Mouse (Mus musculus) liver, postnatal 0 days (tissue): ENCODE measurements at regions not wholly inside any gene's neighbourhood (a gene's known extent, or its start where the extent isn't known, plus 50 kb on each side); places are given as distances from the start of the nearest gene placed in this dataset.

Experiments
- ATAC-seq: fragments of 200-750 bp; cut with Nextera tagmentation; 2 replicates; pipeline ENCODE4 v1.8.0; 2017; ENCODE audit warnings: mild to moderate bottlenecking, moderate library complexity
- DNase-seq: peaks from one replicate; pipeline ENCODE4 v3.0.0-alpha.2; 2016
- H3K27ac ChIP-seq: fragments of 300-500 bp; sonication (generic); 2 replicates; pipeline ENCODE4 v1.5.1; 2014; ENCODE audit warnings: antibody characterized with exemption, moderate library complexity, mild to moderate bottlenecking, low read depth
- H3K27me3 ChIP-seq: fragments of 300-500 bp; sonication (generic); 2 replicates; pipeline ENCODE4 v1.6.1; 2014; ENCODE audit warnings: low read length, control low read depth, mixed read lengths; ENCODE audit not compliant: insufficient read depth
- H3K36me3 ChIP-seq: fragments of 300-500 bp; sonication (generic); replicated peaks from 2 replicates; pipeline ENCODE4 v1.6.1; 2014; ENCODE audit warnings: mild to moderate bottlenecking, control low read depth, low read length, moderate library complexity, mixed read lengths; ENCODE audit not compliant: insufficient read depth
- H3K4me1 ChIP-seq: fragments of 300-500 bp; sonication (generic); 2 replicates; pipeline ENCODE4 v1.6.1; 2014; ENCODE audit warnings: antibody characterized with exemption, mild to moderate bottlenecking, control low read depth; ENCODE audit not compliant: insufficient read depth
- H3K4me2 ChIP-seq: fragments of 300-500 bp; sonication (generic); 2 replicates; pipeline ENCODE4 v1.6.1; 2014; ENCODE audit warnings: low read depth, mild to moderate bottlenecking, low read length, moderate library complexity, mixed read lengths
- H3K4me3 ChIP-seq: fragments of 300-500 bp; sonication (generic); 2 replicates; pipeline ENCODE4 v1.5.1; 2014; ENCODE audit warnings: low read depth, low read length
- H3K9ac ChIP-seq: fragments of 300-500 bp; sonication (generic); replicated peaks from 2 replicates; pipeline ENCODE4 v1.6.1; 2014; ENCODE audit warnings: mild to moderate bottlenecking, moderate library complexity
- H3K9me3 ChIP-seq: fragments of 300-500 bp; sonication (generic); 2 replicates; pipeline ENCODE4 v1.6.1; 2016; ENCODE audit warnings: mild to moderate bottlenecking, control low read depth, low read length, mixed read lengths
- CTCF ChIP-seq: sonication (generic); IDR thresholded peaks from 2 replicates; pipeline ENCODE4 v1.5.1; 2016; ENCODE audit warnings: antibody characterized with exemption, low read depth
- EP300 ChIP-seq: IDR thresholded peaks from 2 replicates; pipeline ENCODE4 v1.6.1; 2016; ENCODE audit warnings: antibody characterized with exemption, low read depth, mild to moderate bottlenecking
- WGBS: fragments of 180-500 bp; shearing (Covaris S2); extraction: QIAGEN DNeasy Blood & Tissue Kit; methylation state at CpG from one replicate; pipeline ENCODE4 v1.1.7; 2014; ENCODE audit not compliant: insufficient replicate concordance; 5-methylcytosine and 5-hydroxymethylcytosine counted together

DNA sequence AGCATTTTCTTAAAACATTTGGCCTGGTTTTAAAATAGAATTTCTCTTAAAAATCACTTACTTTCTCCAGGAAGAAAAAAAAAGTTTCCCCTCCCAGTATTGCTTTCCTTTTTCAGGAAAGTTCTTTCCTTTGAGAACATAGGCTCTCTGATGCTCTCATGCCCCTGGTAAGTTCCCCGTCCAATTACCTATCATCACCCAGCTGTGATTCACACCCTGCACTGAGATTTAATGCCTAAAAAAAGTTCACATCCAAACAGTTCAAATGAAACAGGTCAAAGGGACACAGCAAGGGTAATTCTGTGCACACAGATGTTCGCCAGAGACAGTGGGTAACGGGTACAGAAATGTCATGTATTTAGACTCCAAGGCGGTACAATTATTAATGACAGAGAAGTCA, 191.8 kb upstream of the Tll1 start:
- Histone ChIP-seq H3K9me3 (no peaks in the 10 kb centered on the region), H3K27ac (no peak overlapping the region), H3K9ac (no peak overlapping the region), H3K4me1 (no peaks in the 10 kb centered on the region), H3K4me3 (no peak overlapping the region), H3K27me3 (no peaks in the 10 kb centered on the region), H3K36me3 (no peaks in the 10 kb centered on the region), H3K4me2 (no peak overlapping the region)
- WGBS, result 74% methylated on average over 4 of the region's 4 CpGs
- TF ChIP-seq EP300, result no peak
- TF ChIP-seq CTCF, result no peak
- DNase-seq (no peak), ATAC-seq (no peak)

DNA sequence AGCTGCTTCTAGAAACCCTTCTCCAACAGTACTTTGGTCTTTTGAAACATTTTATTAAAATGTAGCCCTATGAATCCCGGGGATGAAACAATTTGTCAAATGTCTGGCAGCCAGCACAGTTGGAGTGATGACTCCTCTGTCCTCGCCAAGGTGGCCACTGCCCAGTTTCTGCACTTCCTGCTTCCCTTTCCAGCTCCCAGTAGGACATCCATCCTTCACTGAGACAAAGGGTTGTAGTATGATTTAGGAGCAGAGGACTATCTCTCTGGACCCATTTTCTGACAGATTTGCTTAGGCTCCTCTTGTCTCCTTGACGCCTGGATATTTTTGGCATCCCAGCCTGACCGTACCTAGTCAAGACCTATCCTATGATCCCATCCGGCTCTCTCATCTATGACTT, 189.7 kb upstream of the Tll1 start:
- H3K4me1 ChIP-seq, result no peaks in the 10 kb centered on the region
- ATAC-seq, result no peak
- H3K4me2 ChIP-seq, result no peak overlapping the region
- H3K9me3 ChIP-seq, result no peaks in the 10 kb centered on the region
- no peaks in the 10 kb centered on the region for H3K36me3 ChIP-seq
- no peak overlapping the region for H3K27ac ChIP-seq
- no peak for DNase-seq
- H3K9ac ChIP-seq, result no peak overlapping the region
- H3K4me3 ChIP-seq, result no peak overlapping the region
- 74% methylated on average over 5 of the region's 5 CpGs for WGBS
- TF ChIP-seq CTCF (no peak), EP300 (no peak)
- H3K27me3 ChIP-seq, result no peaks in the 10 kb centered on the region

DNA sequence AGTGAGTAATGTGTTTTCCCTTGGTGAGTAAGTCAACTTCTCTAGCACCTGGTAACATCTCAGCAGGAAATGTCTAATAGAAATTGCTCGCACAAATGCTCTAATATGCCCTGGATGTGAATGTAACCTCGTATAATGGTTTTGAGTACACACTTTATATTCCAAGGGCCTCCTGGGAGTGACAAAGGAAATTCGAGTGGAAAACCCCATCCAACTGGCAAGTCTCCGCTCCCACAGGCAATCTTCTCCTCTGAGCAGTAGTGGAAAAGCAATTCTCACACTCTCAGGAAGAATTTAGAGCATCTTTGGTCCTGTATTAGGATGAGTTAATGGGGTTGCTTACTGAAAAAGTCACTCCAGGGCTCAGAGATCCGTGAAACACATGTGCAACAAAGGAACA, 183.4 kb upstream of the Tll1 start:
- ATAC-seq (no peak), DNase-seq (no peak)
- Histone ChIP-seq H3K27me3 (no peaks in the 10 kb centered on the region), H3K4me1 (no peaks in the 10 kb centered on the region), H3K27ac (no peak overlapping the region), H3K4me2 (no peak overlapping the region), H3K4me3 (no peak overlapping the region), H3K9ac (no peak overlapping the region), H3K36me3 (no peaks in the 10 kb centered on the region), H3K9me3 (no peaks in the 10 kb centered on the region)
- TF ChIP-seq CTCF (no peak), EP300 (no peak)
- 67% methylated on average over 5 of the region's 5 CpGs for WGBS

DNA sequence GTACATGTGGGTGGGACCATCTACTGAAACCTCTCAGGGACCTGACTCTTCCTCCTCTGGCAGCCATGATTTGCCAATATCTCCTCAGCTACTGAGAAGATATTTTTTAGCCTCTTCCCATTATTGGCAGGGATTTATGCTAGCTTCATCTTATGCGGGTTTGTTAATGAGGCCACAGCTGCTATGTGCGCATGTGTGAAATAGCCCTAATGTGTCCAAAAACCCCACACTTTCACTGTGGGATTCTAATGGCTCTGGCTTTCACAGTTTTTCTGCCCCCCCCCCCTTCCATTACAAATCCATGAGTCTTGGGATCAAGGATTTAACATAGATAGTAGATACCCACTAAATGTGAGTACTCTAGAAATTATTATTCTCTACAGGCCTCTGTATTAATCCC, 182.2 kb upstream of the Tll1 start:
- no peak overlapping the region for H3K4me3 ChIP-seq
- no peak overlapping the region for H3K27ac ChIP-seq
- TF ChIP-seq EP300 (no peak), CTCF (no peak)
- H3K4me2 ChIP-seq, result no peak overlapping the region
- DNase-seq (no peak), ATAC-seq (no peak)
- no peaks in the 10 kb centered on the region for H3K9me3 ChIP-seq
- H3K27me3 ChIP-seq, result no peaks in the 10 kb centered on the region
- H3K4me1 ChIP-seq, result no peaks in the 10 kb centered on the region
- no peak overlapping the region for H3K9ac ChIP-seq
- H3K36me3 ChIP-seq, result no peaks in the 10 kb centered on the region
- 84% methylated on average over 2 of the region's 2 CpGs for WGBS

DNA sequence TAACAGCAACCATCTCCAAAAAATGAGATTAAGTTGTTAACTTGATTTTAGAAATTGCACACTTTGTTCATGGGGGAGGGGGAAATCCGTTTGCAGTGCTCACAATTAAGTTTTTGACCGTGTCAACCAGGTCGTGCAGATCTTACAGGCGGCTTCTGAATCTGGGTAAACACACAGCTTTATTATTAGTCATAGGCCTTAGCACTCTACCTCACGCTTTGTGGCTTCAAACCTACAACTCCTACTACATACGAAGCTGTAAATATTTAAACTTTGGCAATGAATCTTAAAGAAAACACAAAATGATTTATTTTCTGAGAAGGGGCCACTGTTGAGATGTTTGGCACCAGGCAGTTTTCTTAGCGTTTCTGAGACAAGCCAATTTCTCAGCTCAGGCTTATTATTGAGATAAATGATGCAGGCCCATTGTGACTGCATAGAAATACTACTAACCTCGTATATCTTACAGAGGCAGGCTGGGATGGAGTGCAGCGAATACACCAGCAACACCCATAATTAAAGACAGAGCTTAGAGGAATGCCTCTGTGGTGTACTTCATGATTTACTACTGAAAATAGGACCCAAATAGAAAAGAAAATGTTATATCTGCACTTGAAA, 173.8 kb upstream of the Tll1 start:
- H3K4me1 ChIP-seq, result no peaks in the 10 kb centered on the region
- H3K4me2 ChIP-seq, result no peak overlapping the region
- DNase-seq, result no peak
- no peaks in the 10 kb centered on the region for H3K9me3 ChIP-seq
- no peak for ATAC-seq
- H3K27ac ChIP-seq, result no peak overlapping the region
- H3K36me3 ChIP-seq, result no peaks in the 10 kb centered on the region
- no peak overlapping the region for H3K9ac ChIP-seq
- 70% methylated on average over 9 of the region's 9 CpGs for WGBS
- TF ChIP-seq CTCF, result no peak
- TF ChIP-seq EP300, result no peak
- H3K27me3 ChIP-seq, result no peaks in the 10 kb centered on the region
- no peak overlapping the region for H3K4me3 ChIP-seq

DNA sequence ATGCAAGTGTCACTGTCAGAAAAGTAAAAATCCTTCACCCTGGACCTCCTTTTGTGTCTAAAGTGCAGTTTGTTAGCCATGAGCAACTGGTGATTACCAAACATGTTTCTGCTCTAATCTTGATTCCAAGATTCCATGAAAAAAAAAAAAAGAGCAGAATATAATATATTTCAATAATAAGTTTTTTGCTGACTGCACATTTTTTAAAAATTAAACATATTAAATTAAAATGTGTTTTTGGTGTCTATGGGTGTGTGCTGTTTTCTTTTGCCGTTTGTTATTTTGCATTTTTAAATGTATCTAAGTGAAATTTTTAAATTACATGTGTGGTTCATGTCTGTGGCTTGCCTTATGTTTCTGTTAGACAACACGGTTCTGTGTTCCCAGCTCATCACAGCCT, 171.8 kb upstream of the Tll1 start:
- TF ChIP-seq EP300, result no peak
- WGBS, result 71% methylated on average over 2 of the region's 2 CpGs
- no peak for ATAC-seq

DNA sequence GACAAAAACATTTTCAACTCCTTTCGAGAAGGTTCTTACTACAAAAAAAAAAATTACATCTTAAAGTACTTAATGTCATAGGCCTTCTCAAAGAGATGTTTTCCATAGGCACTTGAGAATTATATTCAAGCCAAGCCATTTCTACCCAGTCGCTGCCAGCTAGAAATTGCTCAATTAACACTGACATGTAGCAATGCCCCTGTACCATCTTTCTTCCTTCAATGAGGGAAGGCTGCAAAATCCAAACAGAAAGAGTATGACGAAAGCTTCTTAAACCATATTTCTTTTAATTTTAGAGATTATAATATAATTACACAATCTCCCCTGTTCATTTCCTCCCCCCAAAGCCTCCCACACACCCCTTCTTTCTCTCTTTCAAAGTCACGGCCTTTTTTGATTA, 169.4 kb upstream of the Tll1 start:
- WGBS, result 70% methylated on average over 4 of the region's 4 CpGs
- Histone ChIP-seq H3K27me3 (no peaks in the 10 kb centered on the region), H3K4me3 (no peak overlapping the region), H3K27ac (no peak overlapping the region), H3K9me3 (no peaks in the 10 kb centered on the region), H3K4me2 (no peak overlapping the region), H3K9ac (no peak overlapping the region), H3K4me1 (no peaks in the 10 kb centered on the region), H3K36me3 (no peaks in the 10 kb centered on the region)
- ATAC-seq, result no peak
- no peak for DNase-seq
- TF ChIP-seq CTCF (no peak), EP300 (no peak)

More for the DNA sequence above, 171.8 kb upstream of the Tll1 start:
- DNase-seq, result no peak
- no peaks in the 10 kb centered on the region for H3K4me1 ChIP-seq
- no peaks in the 10 kb centered on the region for H3K36me3 ChIP-seq
- H3K9me3 ChIP-seq, result no peaks in the 10 kb centered on the region
- H3K9ac ChIP-seq, result no peak overlapping the region
- no peaks in the 10 kb centered on the region for H3K27me3 ChIP-seq
- H3K4me3 ChIP-seq, result no peak overlapping the region
- no peak overlapping the region for H3K27ac ChIP-seq
- H3K4me2 ChIP-seq, result no peak overlapping the region
